Mouse (Mus musculus): ENCODE data around the gene Prkce. TPM values are rescaled to one million over a fixed set of nuclear protein-coding genes. Genes with fewer than 3 reads are reported as not detected.

Gene Prkce
- polyA plus RNA-seq, 1 experiment from 2014 or later, result 9.6 TPM

DNA sequence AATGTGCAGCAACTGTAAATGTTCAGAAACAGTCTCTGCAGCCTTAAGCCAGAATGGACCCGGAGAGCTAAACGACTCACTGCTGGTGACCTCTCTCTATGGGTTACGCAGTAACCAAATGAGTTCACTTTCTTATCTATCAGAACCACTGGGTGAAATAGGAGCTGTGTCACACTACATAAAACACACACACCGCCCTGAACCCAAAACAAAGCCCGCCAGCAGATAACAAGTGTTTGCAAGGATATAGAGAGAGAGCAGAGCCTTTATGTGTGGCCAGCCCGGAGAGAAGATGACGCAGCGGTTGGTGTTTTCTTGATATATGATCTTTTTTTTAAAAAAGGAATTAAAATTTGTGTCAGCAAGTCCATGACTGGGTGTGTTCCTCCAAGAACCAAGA lies 238.1 kb downstream of the Prkce start:
- Histone ChIP-seq H3K27me3 (no peaks in the 10 kb centered on the region), H3K36me3 (no peaks in the 10 kb centered on the region), H3K9ac (no peak overlapping the region), H3K27ac (no peak overlapping the region), H3K4me1 (replicated peaks) (peaks cover 15% of the 10 kb centered on the region), H3K4me3 (no peak overlapping the region), H3K9me3 (replicated peaks) (no peaks in the 10 kb centered on the region), H3K4me2 (no peak overlapping the region)
- WGBS, result 51% methylated on average over 8 of the region's 8 CpGs
- no peak for ATAC-seq (replicated peaks; ENCODE audit: insufficient number of reproducible peaks, insufficient read depth, low FRiP score, low read depth)

DNA sequence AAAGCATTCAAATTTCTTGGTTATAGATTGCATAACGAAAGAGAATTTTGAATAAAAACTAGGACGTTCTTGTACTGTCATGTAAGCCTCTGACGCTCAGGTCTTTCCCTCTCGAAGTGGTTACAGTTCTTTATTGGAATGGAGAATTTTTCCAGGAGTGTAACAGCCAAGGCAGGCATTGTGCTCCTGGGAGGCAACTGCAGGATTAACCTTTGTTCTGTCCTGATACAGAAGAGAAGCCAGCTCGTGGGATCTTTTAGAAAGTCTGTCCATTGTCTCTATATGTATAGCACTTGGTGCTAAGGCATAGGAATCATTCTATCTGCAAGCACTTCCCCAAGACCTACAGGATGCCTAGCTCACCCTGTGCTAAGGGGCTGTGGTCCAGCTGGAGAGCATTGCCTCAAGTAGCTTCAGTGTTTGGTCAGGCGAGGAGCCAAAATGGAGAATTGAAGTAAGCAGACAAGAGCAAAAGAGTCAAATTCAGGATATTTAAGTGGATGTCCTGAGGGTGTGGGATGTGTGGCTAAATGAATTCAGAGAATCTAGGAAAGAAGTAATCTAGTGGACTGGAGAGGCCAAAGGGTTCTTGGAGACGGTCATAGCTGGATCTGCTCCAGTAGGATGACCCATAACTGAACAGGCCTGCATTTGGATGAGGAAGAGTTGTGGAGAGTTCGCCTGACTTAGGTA lies 240.5 kb downstream of the Prkce start:
- H3K9me3 ChIP-seq (replicated peaks), result no peaks in the 10 kb centered on the region
- whole genome bisulfite sequencing, result 78% methylated on average over 8 of the region's 8 CpGs
- H3K27ac ChIP-seq, result no peak overlapping the region
- H3K36me3 ChIP-seq, result no peaks in the 10 kb centered on the region
- no peak for ATAC-seq (replicated peaks; ENCODE audit: insufficient number of reproducible peaks, insufficient read depth, low FRiP score, low read depth)
- H3K4me1 ChIP-seq (replicated peaks), result peaks cover 28% of the 10 kb centered on the region
- H3K4me2 ChIP-seq, result no peak overlapping the region
- no peak overlapping the region for H3K4me3 ChIP-seq
- H3K27me3 ChIP-seq, result no peaks in the 10 kb centered on the region
- H3K9ac ChIP-seq, result no peak overlapping the region

DNA sequence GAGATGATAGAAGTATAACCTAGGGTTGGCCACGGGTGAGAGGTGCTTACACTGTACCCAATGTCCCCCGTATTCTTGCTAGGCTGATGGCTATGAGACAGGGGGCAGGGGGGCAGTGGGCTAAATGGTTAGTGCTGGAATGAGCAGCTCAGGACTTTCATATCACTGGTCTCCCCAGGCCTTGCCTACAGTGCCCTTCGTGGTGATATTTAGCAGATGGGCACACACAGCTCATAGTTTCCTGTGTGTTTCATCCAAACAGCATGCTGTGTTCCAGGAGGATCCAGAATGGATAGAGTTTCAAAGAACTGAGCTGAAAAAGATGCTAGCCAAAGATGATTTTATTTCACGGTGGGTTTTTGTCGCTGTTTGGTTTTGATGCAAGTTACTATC lies 241.0 kb downstream of the Prkce start:
- Histone ChIP-seq H3K27me3 (no peaks in the 10 kb centered on the region), H3K9me3 (replicated peaks) (no peaks in the 10 kb centered on the region), H3K9ac (no peak overlapping the region), H3K4me3 (no peak overlapping the region), H3K27ac (no peak overlapping the region), H3K4me2 (no peak overlapping the region), H3K4me1 (replicated peaks) (peaks cover 28% of the 10 kb centered on the region), H3K36me3 (no peaks in the 10 kb centered on the region)
- ATAC-seq (replicated peaks; ENCODE audit: insufficient number of reproducible peaks, insufficient read depth, low FRiP score, low read depth), result no peak
- 87% methylated on average over 5 of the region's 5 CpGs for WGBS

DNA sequence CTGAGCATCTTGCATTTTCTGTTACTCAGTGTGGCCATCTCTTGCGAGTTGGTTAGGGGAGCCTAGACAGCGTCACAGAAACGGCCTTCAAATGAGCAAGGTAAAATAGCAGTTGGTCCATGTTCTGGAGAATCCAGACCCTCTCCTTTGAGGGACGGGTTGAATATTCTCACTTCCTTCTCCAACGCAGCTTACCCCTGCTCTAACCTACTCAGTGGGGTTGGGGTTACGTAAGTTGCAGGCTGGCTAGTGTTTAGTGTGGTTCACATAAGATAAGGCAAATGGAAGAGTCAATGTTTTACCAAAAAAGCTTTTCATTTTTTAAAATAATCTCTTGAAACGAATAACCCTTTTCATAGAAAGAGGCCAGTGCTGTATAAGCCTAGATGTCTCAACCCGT lies 241.9 kb downstream of the Prkce start:
- Histone ChIP-seq H3K4me2 (no peak overlapping the region), H3K27ac (no peak overlapping the region), H3K9me3 (replicated peaks) (no peaks in the 10 kb centered on the region), H3K4me3 (no peak overlapping the region), H3K4me1 (replicated peaks) (peaks cover 20% of the 10 kb centered on the region), H3K27me3 (no peaks in the 10 kb centered on the region), H3K9ac (no peak overlapping the region), H3K36me3 (no peaks in the 10 kb centered on the region)
- WGBS, result 89% methylated on average over 8 of the region's 8 CpGs
- no peak for ATAC-seq (replicated peaks; ENCODE audit: insufficient number of reproducible peaks, insufficient read depth, low FRiP score, low read depth)

DNA sequence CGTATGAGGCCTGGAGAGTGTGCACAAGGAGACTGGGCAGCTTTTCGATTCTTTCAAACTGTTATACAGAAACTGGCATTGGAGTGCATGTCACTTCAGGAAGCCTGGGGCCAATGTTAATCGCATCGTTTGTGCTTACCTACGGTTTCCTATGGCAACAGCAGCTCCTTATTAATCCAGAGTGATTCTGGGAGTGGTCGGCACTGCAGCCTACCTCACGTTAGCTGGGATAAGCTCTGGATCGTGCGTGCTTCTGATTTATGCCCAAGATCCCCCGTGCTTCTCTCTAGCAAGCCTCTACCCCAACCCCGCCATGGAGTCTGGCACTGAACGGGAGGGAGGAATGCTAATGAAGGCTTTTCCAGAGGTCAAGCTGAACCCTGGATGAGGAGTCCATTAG lies 242.9 kb downstream of the Prkce start:
- no peak for ATAC-seq (replicated peaks; ENCODE audit: insufficient number of reproducible peaks, insufficient read depth, low FRiP score, low read depth)
- H3K4me2 ChIP-seq, result no peak overlapping the region
- peaks cover 13% of the 10 kb centered on the region for H3K4me1 ChIP-seq (replicated peaks)
- no peak overlapping the region for H3K27ac ChIP-seq
- no peaks in the 10 kb centered on the region for H3K9me3 ChIP-seq (replicated peaks)
- H3K27me3 ChIP-seq, result no peaks in the 10 kb centered on the region
- no peak overlapping the region for H3K4me3 ChIP-seq
- no peak overlapping the region for H3K9ac ChIP-seq
- WGBS, result 81% methylated on average over 12 of the region's 12 CpGs
- H3K36me3 ChIP-seq, result no peaks in the 10 kb centered on the region

DNA sequence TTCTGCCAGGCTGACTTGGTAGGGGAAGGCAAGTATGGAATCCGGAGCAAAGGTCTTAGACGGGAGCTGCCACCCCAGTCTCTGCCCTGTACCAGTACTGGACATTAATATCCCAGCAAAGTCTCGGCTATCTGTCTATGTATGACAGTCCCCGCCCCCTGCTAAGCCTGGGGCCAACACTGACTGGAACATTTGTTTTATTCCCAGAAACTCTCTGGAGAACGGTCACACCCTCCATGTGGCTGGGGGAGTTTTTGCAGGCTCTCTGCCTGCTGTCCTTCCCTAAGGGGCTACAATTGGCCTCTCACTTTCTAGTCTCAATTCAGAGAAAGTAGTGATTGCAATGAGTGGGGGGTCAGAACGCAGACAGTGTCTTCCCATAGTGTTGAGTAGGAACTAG lies 244.6 kb downstream of the Prkce start:
- H3K27ac ChIP-seq, result no peak overlapping the region
- H3K9me3 ChIP-seq (replicated peaks), result no peaks in the 10 kb centered on the region
- peak; percentile 54; the same call in 1 of the 2 replicates for ATAC-seq (replicated peaks; ENCODE audit: insufficient number of reproducible peaks, insufficient read depth, low FRiP score, low read depth)
- H3K4me3 ChIP-seq, result no peak overlapping the region
- H3K36me3 ChIP-seq, result no peaks in the 10 kb centered on the region
- no peak overlapping the region for H3K4me2 ChIP-seq
- 60% methylated on average over 6 of the region's 6 CpGs for WGBS
- H3K27me3 ChIP-seq, result no peaks in the 10 kb centered on the region
- H3K4me1 ChIP-seq (replicated peaks), result peaks cover 13% of the 10 kb centered on the region
- H3K9ac ChIP-seq, result no peak overlapping the region

DNA sequence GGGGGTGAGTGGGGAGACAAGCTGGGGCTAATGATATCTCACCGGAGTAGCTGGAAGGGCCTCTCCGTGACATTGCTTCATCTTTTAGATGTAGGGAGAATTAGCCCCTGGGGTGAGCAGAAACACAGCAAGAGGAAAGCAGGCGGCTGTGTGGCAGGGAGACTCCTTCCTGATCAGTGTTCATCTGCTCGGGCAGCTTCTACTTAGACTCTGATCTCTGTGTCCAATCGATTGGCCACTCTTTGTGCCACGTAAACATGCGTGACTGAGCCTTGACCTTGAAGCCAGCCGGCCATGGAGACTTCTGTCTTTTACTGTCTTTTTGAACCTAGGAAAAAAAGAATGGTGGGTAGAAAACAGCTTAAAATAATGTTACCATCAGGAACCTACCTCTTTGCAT lies 247.0 kb downstream of the Prkce start:
- H3K27me3 ChIP-seq, result no peaks in the 10 kb centered on the region
- no peak overlapping the region for H3K27ac ChIP-seq
- ATAC-seq (replicated peaks; ENCODE audit: insufficient number of reproducible peaks, insufficient read depth, low FRiP score, low read depth), result no peak
- H3K9ac ChIP-seq, result no peak overlapping the region
- no peak overlapping the region for H3K4me3 ChIP-seq
- H3K4me2 ChIP-seq, result no peak overlapping the region
- H3K4me1 ChIP-seq (replicated peaks), result peaks cover 13% of the 10 kb centered on the region
- no peaks in the 10 kb centered on the region for H3K9me3 ChIP-seq (replicated peaks)
- no peaks in the 10 kb centered on the region for H3K36me3 ChIP-seq
- 83% methylated on average over 8 of the region's 8 CpGs for WGBS

DNA sequence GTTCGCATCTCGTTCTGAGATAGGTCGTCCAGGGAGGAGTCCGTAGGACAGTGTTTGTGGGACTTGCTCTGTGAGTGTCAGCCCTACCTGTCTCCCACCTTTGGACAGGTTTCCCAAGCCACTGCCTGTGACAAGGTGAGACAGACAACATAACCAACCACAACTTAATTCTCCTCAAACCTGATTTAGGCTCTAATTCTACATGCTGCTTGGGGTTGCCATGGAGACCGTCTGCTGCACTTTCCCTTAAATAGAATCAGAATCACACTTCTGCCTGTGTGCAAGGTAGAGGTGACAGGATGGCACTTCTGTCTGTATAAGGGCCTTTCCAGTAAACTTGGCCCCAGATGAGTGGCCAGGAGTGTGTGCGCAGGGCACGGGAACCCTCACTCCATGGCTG lies 248.4 kb downstream of the Prkce start:
- no peaks in the 10 kb centered on the region for H3K9me3 ChIP-seq (replicated peaks)
- H3K27me3 ChIP-seq, result no peaks in the 10 kb centered on the region
- no peak overlapping the region for H3K4me2 ChIP-seq
- H3K9ac ChIP-seq, result no peak overlapping the region
- ATAC-seq (replicated peaks; ENCODE audit: insufficient number of reproducible peaks, insufficient read depth, low FRiP score, low read depth), result no peak
- peaks cover 13% of the 10 kb centered on the region for H3K4me1 ChIP-seq (replicated peaks)
- 80% methylated on average over 7 of the region's 7 CpGs for WGBS
- H3K27ac ChIP-seq, result no peak overlapping the region
- H3K4me3 ChIP-seq, result no peak overlapping the region
- H3K36me3 ChIP-seq, result no peaks in the 10 kb centered on the region

DNA sequence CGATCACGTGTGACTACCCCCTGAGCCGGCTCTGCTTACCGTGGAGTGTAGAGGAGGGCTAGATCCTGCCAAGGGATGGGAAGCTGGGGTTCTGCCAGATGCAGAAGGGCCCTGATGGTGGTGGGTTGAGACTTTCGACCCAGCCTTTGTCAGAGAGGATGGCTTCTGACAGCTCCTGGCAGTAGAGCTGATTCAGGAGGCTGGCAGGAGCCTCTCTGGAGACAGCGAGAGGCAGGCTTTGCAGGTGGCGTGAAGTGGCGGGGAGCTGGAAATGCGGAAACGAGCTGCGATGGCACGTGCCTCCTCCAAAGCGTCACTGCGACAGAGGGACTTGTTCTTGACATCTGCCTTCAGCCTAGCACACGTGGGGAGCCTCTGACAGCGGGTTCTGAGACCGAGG lies 250.7 kb downstream of the Prkce start:
- no peak for ATAC-seq (replicated peaks; ENCODE audit: insufficient number of reproducible peaks, insufficient read depth, low FRiP score, low read depth)
- 69% methylated on average over 17 of the region's 17 CpGs for WGBS
- no peak overlapping the region for H3K4me2 ChIP-seq
- H3K36me3 ChIP-seq, result no peaks in the 10 kb centered on the region
- H3K9me3 ChIP-seq (replicated peaks), result no peaks in the 10 kb centered on the region
- no peaks in the 10 kb centered on the region for H3K27me3 ChIP-seq
- no peaks in the 10 kb centered on the region; the same call in 1 of the 2 replicates for H3K4me1 ChIP-seq (replicated peaks)
- H3K4me3 ChIP-seq, result no peak overlapping the region
- H3K9ac ChIP-seq, result no peak overlapping the region
- H3K27ac ChIP-seq, result no peak overlapping the region

DNA sequence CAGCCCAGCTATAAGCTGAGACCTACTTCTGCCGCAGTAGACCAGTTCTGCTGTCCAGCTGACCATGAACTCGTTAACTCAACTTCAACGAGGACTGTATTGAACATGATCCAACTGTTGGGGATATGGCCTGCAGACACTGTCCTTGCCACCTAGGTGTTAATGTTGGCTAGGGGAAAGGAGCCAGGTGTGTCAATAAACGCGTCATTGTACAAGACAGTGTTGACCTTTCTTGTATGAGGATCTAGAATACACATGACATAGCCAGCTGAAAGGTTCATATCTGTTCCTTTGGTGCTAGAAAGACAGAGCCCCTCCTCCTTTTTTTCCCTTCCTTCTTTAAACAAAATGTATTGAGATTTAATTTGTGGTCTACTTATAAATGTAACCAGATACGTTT lies 251.6 kb downstream of the Prkce start:
- H3K4me3 ChIP-seq, result no peak overlapping the region
- no peaks in the 10 kb centered on the region; the same call in 1 of the 2 replicates for H3K4me1 ChIP-seq (replicated peaks)
- H3K27me3 ChIP-seq, result no peaks in the 10 kb centered on the region
- no peaks in the 10 kb centered on the region for H3K36me3 ChIP-seq
- 90% methylated on average over 6 of the region's 6 CpGs for WGBS
- no peak for ATAC-seq (replicated peaks; ENCODE audit: insufficient number of reproducible peaks, insufficient read depth, low FRiP score, low read depth)
- no peaks in the 10 kb centered on the region for H3K9me3 ChIP-seq (replicated peaks)
- no peak overlapping the region for H3K9ac ChIP-seq
- H3K27ac ChIP-seq, result no peak overlapping the region
- H3K4me2 ChIP-seq, result no peak overlapping the region

DNA sequence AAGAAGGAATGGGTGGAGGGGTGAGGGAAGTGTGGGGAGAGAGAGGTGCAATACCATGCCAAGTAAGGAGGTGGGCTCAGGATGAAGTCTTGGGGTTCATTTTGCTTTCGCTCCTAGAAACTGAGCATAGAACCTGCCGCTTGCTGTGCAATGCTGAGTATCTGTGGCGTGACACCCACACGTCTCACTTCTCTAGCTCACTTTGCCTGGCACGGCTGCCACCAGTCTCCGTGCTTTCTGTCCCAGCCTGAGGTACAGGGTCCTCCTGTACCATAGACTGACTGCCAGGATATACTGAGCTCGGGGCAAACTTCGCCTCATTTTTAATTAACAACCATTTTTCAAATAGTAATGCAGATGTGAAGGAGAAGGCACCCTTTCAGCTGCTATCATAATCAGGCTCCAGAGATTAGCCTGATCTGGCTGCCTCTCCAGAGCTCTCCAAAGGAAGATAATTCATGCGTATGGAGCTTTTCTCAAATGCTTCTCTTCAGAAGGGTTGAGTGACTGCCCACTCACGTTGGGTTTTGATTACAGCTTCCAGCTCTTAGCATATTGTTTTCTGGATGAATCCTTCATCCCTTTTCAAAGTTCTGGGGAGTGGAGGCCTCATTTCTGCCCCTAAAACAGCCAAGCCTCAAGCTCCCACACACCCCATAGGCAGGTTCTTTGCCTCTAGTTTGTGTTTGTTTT lies 253.2 kb downstream of the Prkce start:
- H3K36me3 ChIP-seq, result no peaks in the 10 kb centered on the region
- no peaks in the 10 kb centered on the region for H3K9me3 ChIP-seq (replicated peaks)
- H3K9ac ChIP-seq, result no peak overlapping the region
- WGBS, result 73% methylated on average over 10 of the region's 10 CpGs
- H3K4me2 ChIP-seq, result no peak overlapping the region
- H3K27me3 ChIP-seq, result no peaks in the 10 kb centered on the region
- no peaks in the 10 kb centered on the region; the same call in 1 of the 2 replicates for H3K4me1 ChIP-seq (replicated peaks)
- no peak overlapping the region for H3K4me3 ChIP-seq
- no peak for ATAC-seq (replicated peaks; ENCODE audit: insufficient number of reproducible peaks, insufficient read depth, low FRiP score, low read depth)
- no peak overlapping the region for H3K27ac ChIP-seq

DNA sequence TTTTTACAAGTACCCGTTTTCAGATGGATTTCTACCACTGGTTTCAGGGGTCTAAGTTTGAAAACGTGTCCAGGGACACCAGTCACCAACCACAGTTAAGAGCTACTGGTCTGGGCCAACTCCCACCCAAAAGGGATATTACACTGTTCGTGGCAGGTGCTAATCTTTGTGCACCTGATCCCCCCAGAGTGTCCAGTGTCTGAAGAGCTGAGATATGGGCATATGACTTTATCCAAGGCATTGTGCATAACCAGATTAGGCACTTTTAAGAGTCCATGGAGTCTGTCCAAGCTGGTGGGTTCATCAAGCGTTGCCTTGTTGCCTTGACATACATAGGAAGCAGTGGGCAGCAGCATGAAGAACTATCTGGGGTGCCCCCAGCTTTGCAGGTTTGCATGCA lies 254.4 kb downstream of the Prkce start:
- Histone ChIP-seq H3K4me3 (no peak overlapping the region), H3K4me2 (no peak overlapping the region), H3K36me3 (no peaks in the 10 kb centered on the region), H3K27me3 (no peaks in the 10 kb centered on the region), H3K4me1 (replicated peaks) (no peaks in the 10 kb centered on the region), H3K9me3 (replicated peaks) (no peaks in the 10 kb centered on the region), H3K27ac (no peak overlapping the region), H3K9ac (no peak overlapping the region)
- no peak for ATAC-seq (replicated peaks; ENCODE audit: insufficient number of reproducible peaks, insufficient read depth, low FRiP score, low read depth)
- 75% methylated on average over 4 of the region's 4 CpGs for WGBS
